15 mouse cellular contexts compared by ENCODE assay signal in the genomic region with DNA sequence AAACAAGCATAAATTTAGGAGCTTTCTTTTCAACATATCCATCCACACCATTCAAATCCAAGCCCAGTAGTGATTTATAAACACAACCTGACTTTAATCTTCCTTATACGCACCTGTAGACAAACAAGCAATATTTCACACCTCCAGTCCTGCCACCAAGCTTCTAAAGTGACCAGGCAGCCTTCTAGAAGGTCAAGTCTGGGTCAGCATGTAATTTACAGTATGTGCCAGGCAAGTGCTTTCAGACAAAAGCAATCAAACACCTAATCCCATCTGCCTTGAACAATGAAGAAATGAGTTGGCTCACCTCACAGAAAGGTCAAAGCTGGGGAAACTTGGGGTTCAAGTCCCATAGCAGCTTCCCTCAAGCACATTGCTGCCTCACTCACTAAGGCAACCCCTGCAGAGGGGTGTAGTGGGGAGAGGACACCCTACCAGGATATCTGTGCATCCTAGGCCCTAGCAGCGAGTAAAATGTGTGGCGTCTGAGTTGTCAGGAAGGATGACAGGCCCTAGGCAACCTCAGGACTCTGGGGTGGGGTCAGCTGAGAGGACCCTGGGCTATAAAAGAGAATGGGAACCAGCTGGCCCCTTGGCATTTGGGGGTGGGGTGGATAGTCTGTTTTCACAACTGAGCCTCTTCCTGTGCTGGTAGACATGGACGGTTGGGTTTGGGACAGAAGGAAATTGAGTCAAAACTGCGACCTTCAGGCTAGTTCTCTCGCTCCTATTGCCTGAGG. TPM values are rescaled to one million over a fixed set of nuclear protein-coding genes. Genes with fewer than 3 reads are reported as not detected.
DNase-seq lines count a peak whose midpoint lies in the region; ATAC-seq and TF ChIP-seq lines count a peak whose summit lies in the region.
"Had no signal": no experiment of that assay in that cellular context is flagged by ENCODE, and none has a peak within 500 bp of the region (broad histone marks: within the 10 kb centered on the region; RNA-seq: fewer than 3 reads in every experiment).

No protein-coding gene starts in this region.

- H3K27me3 ChIP-seq in heart, embryonic 13.5 days (replicated peaks), result no peaks in the 10 kb centered on the region
- H3K27me3 ChIP-seq in kidney, postnatal 0 days (ENCODE audit: insufficient read depth, low read length), result no peaks in the 10 kb centered on the region
- H3K27me3 ChIP-seq: midbrain, embryonic 15.5 days; Patski had no signal

- no peak for ATAC-seq in heart, embryonic 13.5 days (ENCODE audit: extremely low read depth, insufficient number of reproducible peaks, low FRiP score, low TSS enrichment)
- peak; percentile 48 for ATAC-seq in kidney, postnatal 0 days (replicated peaks; ENCODE audit: low FRiP score, low read depth)
- no peak for ATAC-seq in erythroblast, adult 5-6 weeks (replicated peaks; ENCODE audit: low FRiP score, poor library complexity, severe bottlenecking)
- ATAC-seq: Patski had no signal

- no peak overlapping the region for H3K4me2 ChIP-seq in heart, embryonic 13.5 days
- no peak overlapping the region for H3K4me2 ChIP-seq in kidney, postnatal 0 days (ENCODE audit: low read length)
- H3K4me2 ChIP-seq: lung, embryonic 14.5 days; midbrain, embryonic 15.5 days had no signal

- peaks cover 32% of the 10 kb centered on the region for H3K4me1 ChIP-seq in heart, embryonic 13.5 days
- H3K4me1 ChIP-seq in kidney, postnatal 0 days (replicated peaks; ENCODE audit: insufficient read depth, low read length), result peaks cover 16% of the 10 kb centered on the region; the same call in 1 of the 2 replicates

- no peaks in the 10 kb centered on the region for H3K36me3 ChIP-seq in heart, embryonic 13.5 days
- no peaks in the 10 kb centered on the region for H3K36me3 ChIP-seq in kidney, postnatal 0 days (ENCODE audit: insufficient read depth, low read length)
- H3K36me3 ChIP-seq: midbrain, embryonic 15.5 days had no signal

- H3K9me3 ChIP-seq in heart, embryonic 13.5 days, result no peaks in the 10 kb centered on the region
- no peaks in the 10 kb centered on the region for H3K9me3 ChIP-seq in kidney, postnatal 0 days (replicated peaks; ENCODE audit: low read length)
- H3K9me3 ChIP-seq: midbrain, embryonic 15.5 days had no signal

- DNase-seq in heart, postnatal 10 days, result no peak
- DNase-seq in kidney, postnatal 0 days (ENCODE audit: low spot score), result peak; percentile 59
- DNase-seq in kidney, postnatal 25 days, result no peak
- peak; percentile 37 for DNase-seq in embryo, embryonic 9.5 days (ENCODE audit: extremely low spot score)
- peak; percentile 18 for DNase-seq in skeletal muscle tissue, adult 2 months (ENCODE audit: low read depth, low spot score)
- DNase-seq in layer of hippocampus, postnatal 25 days (ENCODE audit: extremely low spot score in 1 of 2, low spot score in 1 of 2), result no peak
- DNase-seq: B cell, adult 2 months; cerebellum, adult 11 months; cerebellum, postnatal 36 days; liver; lung, embryonic 14.5 days had no signal

- TF ChIP-seq CTCF in kidney, postnatal 0 days (IDR thresholded peaks at IDR 0.05; ENCODE audit: low read depth), result no peak

- intact Hi-C loops in heart, postnatal 10 days (cut with DNase I), result no loop called here

- no peak overlapping the region for H3K9ac ChIP-seq in heart, embryonic 13.5 days
- no peak overlapping the region for H3K9ac ChIP-seq in kidney, postnatal 0 days (ENCODE audit: low read depth, low read length)
- H3K9ac ChIP-seq: lung, embryonic 14.5 days; midbrain, embryonic 15.5 days had no signal

- no peak overlapping the region for H3K4me3 ChIP-seq in heart, embryonic 13.5 days
- no peak overlapping the region for H3K4me3 ChIP-seq in kidney, postnatal 0 days (replicated peaks; ENCODE audit: low read depth, low read length)
- H3K4me3 ChIP-seq: midbrain, embryonic 15.5 days had no signal

- H3K27ac ChIP-seq in heart, embryonic 13.5 days (replicated peaks), result peak overlapping the region; percentile 59; the same call in 1 of the 2 replicates
- H3K27ac ChIP-seq in kidney, postnatal 0 days, result peak overlapping the region; percentile 48; the same call in 1 of the 2 replicates
- H3K27ac ChIP-seq: midbrain, embryonic 15.5 days had no signal

- 66% methylated on average over 6 of the region's 6 CpGs for whole genome bisulfite sequencing in heart, embryonic 13.5 days
- WGBS in kidney, postnatal 0 days, result 41% methylated on average over 6 of the region's 6 CpGs

RNA-seq across cellular contexts. Expression of a gene that starts 55.8 kb away (rescaled TPM):
- polyA plus RNA-seq in heart, embryonic 13.5 days (2015; fragmentation: Nextera tagmentation; extraction: Ambion mirVana), result 12.1 and 15.6 TPM in 2 replicates
- total RNA-seq in heart, postnatal 10 days (2021), result 10 to 100 TPM in 1 of 2 experiments, 1 to 10 TPM in 1; 8.3 to 10.1 TPM
- 100 and 105 TPM in 2 replicates for polyA plus RNA-seq in kidney, postnatal 0 days (2015; fragmentation: Nextera tagmentation; extraction: Ambion mirVana)
- total RNA-seq in layer of hippocampus, postnatal 25 days (2021), result 10 to 100 TPM; 18.1 to 21.4 TPM
- total RNA-seq in erythroblast, adult 5-6 weeks (2015; ENCODE audit: low replicate concordance), result 2.9 and 4.0 TPM in 2 replicates
- total RNA-seq in erythroblast, adult 5-6 weeks (2017; ENCODE audit: low replicate concordance), result 3.3 and 7.3 TPM in 2 replicates

Comparison
In these comparisons a context has a peak if more than half of its experiments do, and no peak if none do; other contexts are left out.
1. DNase-seq: peak in kidney, postnatal 0 days (single experiment), embryo, embryonic 9.5 days (single experiment) and skeletal muscle tissue, adult 2 months (single experiment); none in heart, postnatal 10 days (0 of 2), kidney, postnatal 25 days (0 of 2) and layer of hippocampus, postnatal 25 days (0 of 2).